Mouse (Mus musculus) heart, postnatal 0 days (tissue): ENCODE results near the gene Grn.

Source experiments
- CTCF ChIP-seq: IDR thresholded peaks from 2 replicates; pipeline ENCODE4 v1.5.1; 2016; ENCODE audit warnings: antibody characterized with exemption, control low read depth, low read depth
- EP300 ChIP-seq: IDR thresholded peaks from 2 replicates; pipeline ENCODE4 v1.6.1; 2016; ENCODE audit warnings: antibody characterized with exemption, low read depth

DNA sequence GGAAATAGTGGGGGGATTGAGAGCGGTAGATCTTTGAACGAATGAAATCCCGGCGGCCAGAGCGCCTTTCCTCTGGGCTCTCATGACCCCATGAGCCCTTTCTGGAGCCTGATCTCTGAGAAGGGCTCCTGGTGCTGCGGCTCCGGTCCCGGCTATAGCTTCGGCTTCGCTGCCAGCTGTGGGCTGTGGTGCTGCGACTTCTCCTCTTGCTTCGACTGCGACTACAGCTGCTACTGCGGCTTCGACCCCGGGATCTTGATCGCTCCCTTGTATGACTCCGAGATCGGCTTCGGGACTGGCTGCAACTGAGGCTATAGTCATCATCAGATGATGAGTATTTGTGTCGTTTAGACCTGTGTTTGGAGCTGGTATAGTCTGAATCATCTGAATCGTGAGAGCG, 49.5 kb downstream of the Grn start:
- no peak for TF ChIP-seq CTCF
- no peak for TF ChIP-seq EP300
